Mouse (Mus musculus): Measurements from ENCODE around the gene Tamm41. TPM values are rescaled to one million over a fixed set of nuclear protein-coding genes. Genes with fewer than 3 reads are reported as not detected.
A peak's percentile ranks its signal among the peaks of the same experiment; 100 is the strongest.

The Tamm41 gene
- polyA plus RNA-seq, 1 experiment from 2014 or later: 29.7 TPM

GRCm38 (mm10) chr6:114972988-114973387, 64.7 kb downstream of the Tamm41 start:
- Histone ChIP-seq H3K27ac (no peak overlapping the region), H3K27me3 (no peaks in the 10 kb centered on the region), H3K9me3 (replicated peaks) (no peaks in the 10 kb centered on the region), H3K9ac (no peak overlapping the region), H3K4me2 (no peak overlapping the region), H3K4me3 (no peak overlapping the region), H3K4me1 (replicated peaks) (peaks cover 11% of the 10 kb centered on the region), H3K36me3 (no peaks in the 10 kb centered on the region)
- no peak for ATAC-seq (replicated peaks; ENCODE audit: insufficient number of reproducible peaks, insufficient read depth, low FRiP score, low read depth)
- WGBS: 56% methylated on average over 1 of the region's 1 CpGs

GRCm38 (mm10) chr6:114970895-114971294, 66.8 kb downstream of the Tamm41 start:
- ATAC-seq (replicated peaks; ENCODE audit: insufficient number of reproducible peaks, insufficient read depth, low FRiP score, low read depth): no peak
- H3K4me2 ChIP-seq: no peak overlapping the region
- H3K4me1 ChIP-seq (replicated peaks): peaks cover 14% of the 10 kb centered on the region
- no peak overlapping the region for H3K9ac ChIP-seq
- no peaks in the 10 kb centered on the region for H3K9me3 ChIP-seq (replicated peaks)
- WGBS: 58% methylated on average over 5 of the region's 5 CpGs
- H3K27ac ChIP-seq: no peak overlapping the region
- H3K4me3 ChIP-seq: no peak overlapping the region
- no peaks in the 10 kb centered on the region for H3K36me3 ChIP-seq
- peaks cover 14% of the 10 kb centered on the region for H3K27me3 ChIP-seq

GRCm38 (mm10) chr6:114970386-114970785, 67.3 kb downstream of the Tamm41 start:
- no peak for ATAC-seq (replicated peaks; ENCODE audit: insufficient number of reproducible peaks, insufficient read depth, low FRiP score, low read depth)
- no peaks in the 10 kb centered on the region for H3K36me3 ChIP-seq
- H3K27ac ChIP-seq: no peak overlapping the region
- H3K27me3 ChIP-seq: peaks cover 19% of the 10 kb centered on the region
- peak overlapping the region; percentile 100; the same call in 1 of the 2 replicates for H3K4me2 ChIP-seq
- peaks cover 14% of the 10 kb centered on the region for H3K4me1 ChIP-seq (replicated peaks)
- H3K9me3 ChIP-seq (replicated peaks): no peaks in the 10 kb centered on the region
- no peak overlapping the region for H3K4me3 ChIP-seq
- H3K9ac ChIP-seq: no peak overlapping the region
- WGBS: 24% methylated on average over 6 of the region's 6 CpGs

- H3K9ac ChIP-seq: peak within 1 kb of the TSS; percentile 72
- 0 out of 2 replicates have a peak, but pooled peaks have one; percentile 7 for ATAC-seq (replicated peaks; ENCODE audit: insufficient number of reproducible peaks, insufficient read depth, low FRiP score, low read depth)
- H3K4me1 ChIP-seq (replicated peaks): peaks cover 14% of the 10 kb centered on the region
- peak within 1 kb of the TSS; percentile 80 for H3K4me3 ChIP-seq
- WGBS: under 1% methylated on average over 79 of the region's 79 CpGs
- H3K27me3 ChIP-seq: peaks cover 19% of the 10 kb centered on the region
- no peaks in the 10 kb centered on the region for H3K9me3 ChIP-seq (replicated peaks)
- H3K27ac ChIP-seq: peak within 1 kb of the TSS; percentile 75
- H3K4me2 ChIP-seq: peak within 1 kb of the TSS; percentile 100
- no peaks in the 10 kb centered on the region for H3K36me3 ChIP-seq
Measured at GRCm38 (mm10) chr6:114969213-114970120, 68.2 kb downstream of the Tamm41 start, which contains the start of gene Vgll4. TSS of gene Vgll4 (minus strand) at chr6:114969994.

GRCm38 (mm10) chr6:114968361-114969212, 69.1 kb downstream of the Tamm41 start:
- Histone ChIP-seq H3K27me3 (peaks cover 19% of the 10 kb centered on the region), H3K27ac (peak overlapping the region; percentile 75), H3K9me3 (replicated peaks) (no peaks in the 10 kb centered on the region), H3K36me3 (no peaks in the 10 kb centered on the region), H3K9ac (peak overlapping the region; percentile 72), H3K4me2 (peak overlapping the region; percentile 100), H3K4me1 (replicated peaks) (peaks cover 14% of the 10 kb centered on the region), H3K4me3 (peak overlapping the region; percentile 80)
- peak; percentile 85 for ATAC-seq (replicated peaks; ENCODE audit: insufficient number of reproducible peaks, insufficient read depth, low FRiP score, low read depth)
- WGBS: under 1% methylated on average over 82 of the region's 82 CpGs

- H3K9me3 ChIP-seq (replicated peaks): no peaks in the 10 kb centered on the region
- H3K4me1 ChIP-seq (replicated peaks): peaks cover 14% of the 10 kb centered on the region
- no peak overlapping the region for H3K9ac ChIP-seq
- no peaks in the 10 kb centered on the region for H3K36me3 ChIP-seq
- peaks cover 19% of the 10 kb centered on the region for H3K27me3 ChIP-seq
- peak overlapping the region; percentile 100 for H3K4me2 ChIP-seq
- no peak overlapping the region for H3K27ac ChIP-seq
- peak overlapping the region; percentile 80 for H3K4me3 ChIP-seq
- WGBS: 66% methylated on average over 12 of the region's 12 CpGs
- no peak for ATAC-seq (replicated peaks; ENCODE audit: insufficient number of reproducible peaks, insufficient read depth, low FRiP score, low read depth)
Measured at GRCm38 (mm10) chr6:114967623-114968022, 70.1 kb downstream of the Tamm41 start.

- H3K27me3 ChIP-seq: peaks cover 19% of the 10 kb centered on the region
- no peak overlapping the region for H3K27ac ChIP-seq
- H3K4me1 ChIP-seq (replicated peaks): peaks cover 16% of the 10 kb centered on the region
- no peaks in the 10 kb centered on the region for H3K9me3 ChIP-seq (replicated peaks)
- no peak for ATAC-seq (replicated peaks; ENCODE audit: insufficient number of reproducible peaks, insufficient read depth, low FRiP score, low read depth)
- H3K4me3 ChIP-seq: no peak overlapping the region
- no peak overlapping the region for H3K9ac ChIP-seq
- H3K4me2 ChIP-seq: no peak overlapping the region
- WGBS: 66% methylated on average over 2 of the region's 2 CpGs
- no peaks in the 10 kb centered on the region for H3K36me3 ChIP-seq
Measured at GRCm38 (mm10) chr6:114966396-114967154, 71.1 kb downstream of the Tamm41 start.

GRCm38 (mm10) chr6:114965802-114966201, 71.9 kb downstream of the Tamm41 start:
- Histone ChIP-seq H3K27ac (no peak overlapping the region), H3K4me2 (no peak overlapping the region), H3K27me3 (peaks cover 19% of the 10 kb centered on the region), H3K4me3 (no peak overlapping the region), H3K9ac (no peak overlapping the region), H3K36me3 (no peaks in the 10 kb centered on the region), H3K9me3 (replicated peaks) (no peaks in the 10 kb centered on the region), H3K4me1 (replicated peaks) (peaks cover 21% of the 10 kb centered on the region)
- ATAC-seq (replicated peaks; ENCODE audit: insufficient number of reproducible peaks, insufficient read depth, low FRiP score, low read depth): no peak
- 65% methylated on average over 3 of the region's 3 CpGs for WGBS

- 58% methylated on average over 8 of the region's 8 CpGs for WGBS
- H3K36me3 ChIP-seq: no peaks in the 10 kb centered on the region
- no peak overlapping the region for H3K4me2 ChIP-seq
- no peak overlapping the region for H3K9ac ChIP-seq
- peaks cover 19% of the 10 kb centered on the region for H3K27me3 ChIP-seq
- no peak for ATAC-seq (replicated peaks; ENCODE audit: insufficient number of reproducible peaks, insufficient read depth, low FRiP score, low read depth)
- H3K4me1 ChIP-seq (replicated peaks): peaks cover 21% of the 10 kb centered on the region
- no peak overlapping the region for H3K27ac ChIP-seq
- no peaks in the 10 kb centered on the region for H3K9me3 ChIP-seq (replicated peaks)
- H3K4me3 ChIP-seq: no peak overlapping the region
Measured at GRCm38 (mm10) chr6:114965396-114965795, 72.3 kb downstream of the Tamm41 start.

- no peaks in the 10 kb centered on the region for H3K9me3 ChIP-seq (replicated peaks)
- peaks cover 19% of the 10 kb centered on the region for H3K27me3 ChIP-seq
- no peak for ATAC-seq (replicated peaks; ENCODE audit: insufficient number of reproducible peaks, insufficient read depth, low FRiP score, low read depth)
- no peaks in the 10 kb centered on the region for H3K36me3 ChIP-seq
- no peak overlapping the region for H3K9ac ChIP-seq
- H3K4me2 ChIP-seq: no peak overlapping the region
- 70% methylated on average over 2 of the region's 2 CpGs for WGBS
- H3K4me1 ChIP-seq (replicated peaks): peaks cover 12% of the 10 kb centered on the region
- no peak overlapping the region for H3K4me3 ChIP-seq
- no peak overlapping the region for H3K27ac ChIP-seq
Measured at GRCm38 (mm10) chr6:114964235-114964634, 73.4 kb downstream of the Tamm41 start.
